Mouse (Mus musculus) gastrocnemius, postnatal 4 days (tissue): ENCODE measurements around the gene Aldh4a1. TPM values are rescaled to one million over a fixed set of nuclear protein-coding genes. Genes with fewer than 3 reads are reported as not detected.

Experiments
- DNase-seq, 2 experiments: peaks; one replicate each; pipeline ENCODE4 v3.0.0; 2021 to 2022; ENCODE audit warnings: low spot score in 2 of 2, mixed read lengths in 2 of 2
- total RNA-seq, 2 experiments: library from RNA; stranded (reverse); gene quantifications; 2 replicates each; pipeline ENCODE4 v1.2.3; 2021

The Aldh4a1 gene
- total RNA-seq, 2 experiments from 2014 or later = 26.0 to 34.7 TPM

- no peak for DNase-seq
These were observed 34.9 kb upstream of the Aldh4a1 start for GRCm38 (mm10) chr4:139587773-139588172.

GRCm38 (mm10) chr4:139589351-139590027, 33.2 kb upstream of the Aldh4a1 start:
- DNase-seq = no peak

GRCm38 (mm10) chr4:139590446-139590845, 32.2 kb upstream of the Aldh4a1 start:
- no peak for DNase-seq

GRCm38 (mm10) chr4:139592895-139593294, 29.8 kb upstream of the Aldh4a1 start:
- DNase-seq = no peak

- no peak for DNase-seq
These were observed 29.3 kb upstream of the Aldh4a1 start for GRCm38 (mm10) chr4:139593383-139593782.

GRCm38 (mm10) chr4:139594062-139594461, 28.6 kb upstream of the Aldh4a1 start:
- no peak for DNase-seq

GRCm38 (mm10) chr4:139596715-139597114, 26.0 kb upstream of the Aldh4a1 start:
- DNase-seq = no peak

- no peak for DNase-seq
These were observed 25.1 kb upstream of the Aldh4a1 start for GRCm38 (mm10) chr4:139597286-139598284.

- DNase-seq = no peak
These were observed 24.3 kb upstream of the Aldh4a1 start for GRCm38 (mm10) chr4:139598356-139598755.

- peak; percentile 82 to 94 for DNase-seq
These were observed 23.6 kb upstream of the Aldh4a1 start for GRCm38 (mm10) chr4:139598950-139599518.

GRCm38 (mm10) chr4:139601519-139602356, 20.9 kb upstream of the Aldh4a1 start:
- DNase-seq = no peak

- DNase-seq = peak in 1 of 2 experiments; percentile 51
These were observed 20.1 kb upstream of the Aldh4a1 start, which contains the start of gene Gm21969 for GRCm38 (mm10) chr4:139602357-139603244. Gene Gm21969, plus strand, starts transcription at chr4:139603186.

GRCm38 (mm10) chr4:139605216-139605615, 17.4 kb upstream of the Aldh4a1 start:
- DNase-seq = no peak

- DNase-seq = no peak
These were observed 15.9 kb upstream of the Aldh4a1 start for GRCm38 (mm10) chr4:139606732-139607131.

GRCm38 (mm10) chr4:139608975-139609374, 13.7 kb upstream of the Aldh4a1 start:
- DNase-seq = no peak

- DNase-seq = no peak
These were observed 11.7 kb upstream of the Aldh4a1 start for GRCm38 (mm10) chr4:139610954-139611353.

- peak; percentile 75 to 85 for DNase-seq
These were observed 11.1 kb upstream of the Aldh4a1 start for GRCm38 (mm10) chr4:139611542-139611953.

- DNase-seq = no peak
These were observed 8.0 kb upstream of the Aldh4a1 start for GRCm38 (mm10) chr4:139614524-139615260.
